Mouse (Mus musculus): ENCODE measurements at regions not wholly inside any gene's neighbourhood (a gene's known extent, or its start where the extent isn't known, plus 50 kb on each side); places are given as distances from the start of the nearest gene placed in this dataset.

DNA sequence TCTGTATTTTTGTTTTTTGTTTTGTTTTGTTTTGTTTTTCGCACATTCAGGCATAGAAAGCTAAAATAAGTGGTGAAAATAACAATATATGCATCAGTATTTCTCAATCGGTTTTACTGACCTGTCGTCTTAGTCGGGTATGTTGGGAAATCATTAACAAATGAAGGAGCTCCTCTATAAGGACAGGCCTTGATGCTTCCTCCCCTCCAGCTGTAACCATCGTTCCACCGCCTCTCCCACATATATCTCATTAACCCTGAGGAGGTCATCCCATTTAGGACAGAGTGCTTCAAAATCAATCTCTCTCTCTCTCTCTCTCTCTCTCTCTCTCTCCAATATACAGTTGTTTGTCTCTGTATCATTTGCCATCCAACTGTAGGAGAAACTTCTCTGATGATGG, 492.4 kb downstream of the Efnb2 start:
- DNase-seq, result no peak

- DNase-seq, result no peak
Observed at GRCm38 (mm10) chr8:8168250-8168649, 492.8 kb downstream of the Efnb2 start.

DNA sequence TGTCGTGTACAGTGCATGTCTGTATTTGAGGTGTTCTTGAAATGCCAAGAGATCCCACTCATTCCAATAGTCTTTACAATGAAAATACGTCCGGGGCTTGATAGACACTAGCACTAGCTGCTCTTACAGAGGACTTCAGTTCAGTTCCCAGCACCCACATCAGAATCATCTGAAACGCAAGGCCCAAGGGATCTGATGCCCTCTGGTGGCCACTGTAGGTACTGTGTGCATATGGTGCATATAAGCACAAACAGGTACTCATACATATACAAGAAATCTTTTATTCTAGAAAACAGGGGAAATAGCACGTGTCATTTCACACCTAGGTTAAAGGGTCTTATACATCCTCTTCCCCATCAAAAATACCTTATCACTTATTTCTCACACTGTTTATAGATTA, 513.5 kb downstream of the Efnb2 start:
- no peak for DNase-seq

DNA sequence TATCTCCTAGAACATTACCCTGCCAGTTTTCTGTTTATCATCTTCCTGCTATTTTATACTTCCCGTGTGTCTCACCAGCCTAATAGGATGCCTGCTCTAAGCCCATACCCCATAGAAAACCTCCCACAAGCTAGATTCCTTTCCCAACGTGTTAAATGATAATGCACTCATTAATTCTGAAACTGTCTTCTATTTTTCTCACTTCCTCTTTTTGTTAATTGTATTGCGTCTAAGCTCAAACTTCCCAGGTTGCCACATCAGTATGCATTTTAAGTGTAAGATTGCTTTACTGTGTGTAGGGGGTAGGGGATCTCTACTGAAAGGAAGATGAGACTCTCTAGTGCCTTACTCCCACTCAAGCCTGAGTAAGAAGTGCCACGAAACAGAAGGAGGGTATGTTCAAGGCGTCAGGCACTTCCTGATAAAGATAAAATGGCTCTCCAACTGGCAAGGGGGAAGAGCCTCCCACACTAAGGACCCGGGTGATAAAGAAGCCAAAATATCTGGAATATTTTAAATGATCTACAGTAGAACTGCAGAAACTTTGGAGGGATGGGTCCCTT, 518.0 kb downstream of the Efnb2 start:
- DNase-seq, result no peak

DNA sequence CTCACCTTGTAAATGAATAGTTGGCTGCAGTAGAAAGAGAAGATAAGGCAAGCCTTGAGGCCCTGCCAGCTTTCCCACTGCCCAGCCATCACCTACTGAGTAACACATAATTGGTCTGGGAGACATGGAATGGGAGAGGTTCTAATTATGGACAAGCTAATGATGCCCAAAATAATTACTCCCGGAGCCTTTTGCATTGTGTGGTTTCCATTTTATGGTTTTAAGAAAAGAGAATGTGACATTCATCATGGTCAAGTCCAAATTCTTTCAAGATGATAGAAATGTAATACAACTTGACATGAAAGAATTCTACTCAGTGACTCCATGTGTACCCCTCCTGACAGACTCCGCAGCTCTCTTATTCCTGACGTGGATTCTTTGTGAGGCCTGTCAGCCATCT, 518.6 kb downstream of the Efnb2 start:
- DNase-seq, result no peak

DNA sequence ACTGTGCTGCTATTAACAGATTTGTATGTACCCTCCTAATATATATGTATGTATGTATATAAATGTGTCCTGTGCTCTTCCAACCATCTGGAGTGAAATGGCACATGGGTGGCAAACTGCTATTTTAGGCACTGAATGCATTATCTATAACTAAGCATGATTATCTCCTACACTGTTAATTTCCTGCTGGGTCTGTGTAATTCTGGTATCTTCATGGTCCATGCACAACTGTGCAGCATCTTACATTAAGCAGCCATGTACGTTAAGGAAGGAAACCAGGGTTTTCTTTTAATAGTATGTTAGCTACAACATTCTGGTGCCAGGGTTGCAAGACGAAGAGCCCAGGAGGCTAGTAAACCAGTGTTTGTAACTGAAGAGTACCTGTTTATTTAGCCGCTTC, 521.3 kb downstream of the Efnb2 start:
- no peak for DNase-seq

DNA sequence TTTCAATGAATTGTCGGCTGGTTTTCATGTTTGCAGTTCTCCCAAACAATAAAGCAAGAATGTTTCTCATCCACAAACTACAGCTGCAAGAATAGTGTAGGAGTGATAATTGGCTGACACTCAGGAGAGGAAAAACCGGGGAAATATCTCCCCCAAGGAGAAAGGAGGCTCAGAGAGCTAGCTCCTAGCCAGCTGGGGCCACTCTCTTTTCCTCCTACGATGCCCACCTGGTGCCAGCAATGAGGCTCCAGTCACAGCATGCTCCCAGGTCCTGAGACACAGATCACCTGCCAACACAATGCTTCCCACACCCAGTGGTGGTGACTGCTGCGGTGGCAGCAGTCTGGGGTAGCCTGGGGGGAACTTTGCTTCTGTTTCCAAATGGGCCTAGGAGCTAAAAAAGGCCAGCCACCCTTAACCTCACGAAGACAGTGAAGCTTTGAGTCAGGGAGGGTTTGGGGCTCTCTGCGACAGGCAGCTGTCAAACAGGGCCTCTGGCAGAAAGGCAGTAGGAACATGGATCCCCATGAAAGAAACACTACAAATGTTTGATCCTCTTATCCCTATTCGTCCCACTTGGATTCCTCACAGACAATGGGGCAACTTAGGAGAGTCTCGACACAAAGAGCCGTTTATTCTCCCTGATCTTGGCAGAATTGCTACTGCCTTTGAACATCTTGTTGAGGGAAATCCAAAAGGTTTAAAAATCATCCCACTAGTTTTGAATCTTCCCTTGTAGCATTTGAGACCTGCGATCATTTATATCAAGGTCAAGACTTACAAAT, 527.8 kb downstream of the Efnb2 start:
- no peak for DNase-seq

- DNase-seq, result no peak
Observed at GRCm38 (mm10) chr8:8131961-8132376, 529.1 kb downstream of the Efnb2 start.

DNA sequence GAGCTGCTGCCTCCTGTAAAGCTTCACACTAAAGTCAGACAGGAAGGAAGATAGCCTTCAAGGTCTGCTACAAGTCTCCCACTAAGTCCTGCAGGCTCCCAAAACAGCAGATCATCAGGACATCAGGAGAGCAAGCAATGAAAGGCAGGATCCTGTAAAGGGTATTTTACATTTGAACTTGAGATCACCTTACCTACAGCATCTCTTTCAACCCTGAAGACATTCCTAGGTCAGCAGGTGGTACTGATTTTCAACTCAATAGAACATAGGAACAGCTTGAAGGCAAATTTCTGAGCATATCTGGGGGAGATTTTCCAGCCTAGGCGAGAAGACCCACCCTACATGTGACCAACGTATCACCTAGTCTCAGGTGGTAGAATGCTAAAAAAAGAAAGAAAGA, 530.2 kb downstream of the Efnb2 start:
- DNase-seq, result no peak

DNA sequence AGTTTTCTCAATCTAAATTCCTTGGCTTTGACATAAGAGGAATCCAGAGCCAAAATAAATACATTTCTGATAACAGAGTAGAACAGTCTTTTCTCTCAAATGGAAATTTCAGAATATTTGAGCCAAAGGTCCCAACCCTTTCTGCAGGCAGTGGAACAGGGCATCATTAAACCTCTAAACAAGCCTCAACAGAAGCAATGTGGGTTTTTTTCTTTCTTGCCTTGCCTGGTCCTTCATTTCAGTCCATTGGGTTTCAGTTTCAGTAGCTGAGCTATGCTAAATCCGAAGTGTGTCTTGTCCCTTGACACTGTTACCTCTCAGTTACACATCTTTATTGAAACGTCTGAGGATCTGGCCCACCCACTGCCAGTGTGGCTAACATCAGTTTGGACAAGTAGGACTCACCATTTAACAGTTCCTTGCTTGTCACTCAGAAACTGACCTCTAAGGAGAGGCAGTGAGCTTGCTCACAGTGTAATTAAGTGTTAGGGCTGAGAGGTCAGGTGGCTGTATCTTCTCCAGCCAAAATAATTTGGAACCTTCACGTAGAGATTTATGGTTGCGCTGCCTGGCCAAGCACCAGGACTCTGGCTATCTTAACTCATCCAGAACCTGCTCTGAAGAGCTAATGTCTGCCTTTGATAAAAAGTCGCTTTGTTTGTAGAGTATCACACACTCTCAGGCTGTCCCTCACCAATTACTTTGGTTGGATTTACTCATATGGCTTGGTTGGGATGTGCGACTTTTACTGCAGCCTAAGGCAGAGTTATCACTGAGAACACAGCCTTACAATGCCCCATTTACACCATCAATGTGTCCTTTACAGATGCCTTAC, 545.2 kb downstream of the Efnb2 start:
- DNase-seq, result no peak

GRCm38 (mm10) chr8:8114604-8115003, 546.4 kb downstream of the Efnb2 start:
- no peak for DNase-seq

- DNase-seq, result no peak
Observed at GRCm38 (mm10) chr8:8109785-8110350, 551.2 kb downstream of the Efnb2 start.

- DNase-seq, result no peak
Observed at GRCm38 (mm10) chr8:8103492-8103891, 557.5 kb downstream of the Efnb2 start.

DNA sequence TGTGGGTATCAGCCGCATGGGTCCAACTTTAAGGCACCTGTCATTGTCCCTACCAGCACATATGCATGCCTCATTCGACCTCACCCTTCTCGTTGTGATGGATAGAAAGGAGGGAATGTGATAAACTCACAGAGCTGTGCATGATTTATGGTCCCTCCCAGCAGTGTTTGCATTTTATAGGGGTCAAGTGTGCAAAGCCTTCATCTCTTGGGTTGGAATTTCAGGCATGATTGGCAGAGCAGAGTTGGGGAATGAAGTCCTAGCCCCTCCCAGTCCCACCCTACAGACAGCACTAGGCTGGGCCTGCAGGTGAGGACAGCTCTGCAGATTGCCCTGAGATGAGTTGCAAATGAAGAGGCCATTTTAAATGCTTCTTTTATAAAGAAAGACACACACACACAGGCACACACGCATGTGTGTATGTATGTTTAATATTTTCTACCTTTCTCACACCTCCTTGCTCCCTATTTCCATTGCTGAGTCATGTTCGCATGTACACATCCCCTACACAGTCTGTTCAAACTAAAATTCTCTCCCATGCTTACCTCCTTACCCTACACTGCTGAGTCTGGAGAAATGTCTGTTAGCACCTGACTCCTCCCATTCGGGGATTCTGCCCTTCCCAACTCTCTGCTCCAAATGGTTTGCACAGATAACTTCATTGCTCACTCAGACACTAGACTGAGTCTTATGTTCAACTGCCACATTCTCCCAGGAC, 558.9 kb downstream of the Efnb2 start:
- no peak for DNase-seq

DNA sequence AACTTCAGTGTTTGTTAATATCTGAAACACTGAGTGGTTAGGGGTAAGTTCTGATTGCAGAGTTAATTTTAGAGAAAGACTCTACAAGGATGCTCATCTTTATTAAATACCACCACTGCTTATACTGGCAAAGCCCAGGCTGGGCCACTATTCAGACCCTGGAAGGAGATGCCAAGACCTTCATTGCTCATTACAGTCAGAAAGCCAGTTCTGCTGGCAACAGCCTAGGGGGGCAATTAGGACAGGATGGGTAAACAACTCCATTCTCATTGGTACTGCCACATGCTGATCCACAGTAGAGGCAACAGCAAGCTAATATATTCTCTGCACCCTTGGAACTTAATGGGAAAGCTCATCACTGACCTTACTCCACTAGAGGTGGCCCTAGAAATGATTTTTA, 568.5 kb downstream of the Efnb2 start:
- DNase-seq, result no peak

DNA sequence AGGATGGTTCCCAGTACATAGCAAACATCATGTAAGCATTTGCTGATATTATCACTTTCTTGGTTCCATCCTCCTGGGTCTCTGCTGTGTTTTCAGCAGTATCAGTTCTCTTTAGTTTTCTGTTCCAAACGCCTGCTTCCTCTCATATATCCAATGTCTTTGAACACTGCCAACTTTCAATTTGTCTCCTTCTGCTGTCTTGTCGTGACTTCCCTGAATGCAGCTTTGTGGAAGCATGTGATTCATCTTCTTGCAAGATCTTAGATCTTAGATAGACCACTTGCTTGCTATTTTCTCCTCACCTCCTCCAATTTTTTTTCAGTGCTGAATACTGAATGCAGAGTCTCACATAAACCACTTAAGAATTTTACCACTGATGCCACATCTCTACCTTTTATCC, 576.4 kb downstream of the Efnb2 start:
- no peak for DNase-seq

GRCm38 (mm10) chr8:8064074-8064473, 597.0 kb downstream of the Efnb2 start:
- no peak for DNase-seq

- DNase-seq, result no peak
Observed at GRCm38 (mm10) chr8:8054224-8054916, 606.7 kb downstream of the Efnb2 start.

DNA sequence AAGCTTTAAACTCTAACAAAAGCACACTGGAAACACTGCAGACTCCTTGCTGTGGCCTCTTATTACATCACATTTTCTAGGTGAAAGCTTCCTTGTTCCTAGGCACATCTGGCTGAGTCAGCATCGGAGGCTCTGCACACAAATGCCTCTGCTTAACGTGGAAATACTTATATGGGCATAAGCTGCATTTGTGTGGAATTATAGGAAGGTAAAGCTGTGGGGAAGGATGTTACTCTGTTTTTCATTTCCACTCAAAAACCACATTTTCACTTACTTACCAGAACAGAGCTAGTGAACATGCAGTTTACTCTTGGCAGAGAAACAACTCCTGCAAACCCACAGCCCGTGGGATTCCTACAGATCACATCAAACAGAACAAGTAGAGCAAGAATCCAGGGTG, 609.9 kb downstream of the Efnb2 start:
- DNase-seq, result no peak

- no peak for DNase-seq
Observed at GRCm38 (mm10) chr8:8050778-8051177, 610.3 kb downstream of the Efnb2 start.

- DNase-seq, result no peak
Observed at GRCm38 (mm10) chr8:8044926-8045325, 616.1 kb downstream of the Efnb2 start.

DNA sequence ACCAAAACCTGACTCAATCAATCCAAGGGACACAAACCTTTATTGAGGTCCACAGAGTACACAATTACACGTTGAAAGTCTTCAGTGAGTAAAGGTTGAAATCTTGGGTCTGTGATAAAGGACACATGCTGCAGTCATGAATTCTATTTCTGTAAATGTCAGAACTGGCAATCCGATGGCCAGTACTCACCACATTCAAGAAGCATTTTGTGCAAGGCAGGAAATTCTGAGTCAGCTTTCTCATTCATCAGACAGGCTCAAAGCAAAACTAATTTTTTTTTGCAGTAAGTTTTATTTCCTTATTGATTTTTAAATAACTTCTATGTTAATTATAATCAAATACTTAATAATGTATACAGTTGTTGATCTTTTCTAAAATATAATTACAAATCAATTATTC, 616.7 kb downstream of the Efnb2 start:
- DNase-seq, result no peak

Data from kidney, adult 8-10 months (tissue).